Mouse (Mus musculus): ENCODE measurements around the gene Ssna1. TPM values are rescaled to one million over a fixed set of nuclear protein-coding genes. Genes with fewer than 3 reads are reported as not detected.

The Ssna1 gene
- polyA plus RNA-seq, 1 experiment from 2014 or later = 171 TPM

GRCm38 (mm10) chr2:25236614-25237013, 35.6 kb downstream of the Ssna1 start, which contains the start of gene Rnf224:
TSS of gene Rnf224 (minus strand) at chr2:25236787.
- H3K9me3 ChIP-seq = no peaks in the 10 kb centered on the region
- WGBS = 36% methylated on average over 8 of the region's 8 CpGs

GRCm38 (mm10) chr2:25234551-25235220, 37.6 kb downstream of the Ssna1 start:
- ATAC-seq (ENCODE audit: low FRiP score, low read depth) = no peak
- Histone ChIP-seq H3K4me1 (replicated peaks) (no peaks in the 10 kb centered on the region), H3K4me3 (no peak overlapping the region), H3K9ac (no peak overlapping the region), H3K4me2 (no peak overlapping the region), H3K27me3 (peaks cover 4% of the 10 kb centered on the region; the same call in 1 of the 2 replicates), H3K27ac (replicated peaks) (no peak overlapping the region), H3K9me3 (no peaks in the 10 kb centered on the region), H3K36me3 (no peaks in the 10 kb centered on the region)
- 73% methylated on average over 5 of the region's 5 CpGs for WGBS

More at GRCm38 (mm10) chr2:25236614-25237013, 35.6 kb downstream of the Ssna1 start, which contains the start of gene Rnf224:
- H3K4me2 ChIP-seq = no peak within 1 kb of the TSS
- no peak within 1 kb of the TSS for H3K4me3 ChIP-seq
- peaks cover 15% of the 10 kb centered on the region for H3K4me1 ChIP-seq (replicated peaks)
- peaks cover 4% of the 10 kb centered on the region; the same call in 1 of the 2 replicates for H3K27me3 ChIP-seq
- no peak within 1 kb of the TSS for H3K27ac ChIP-seq (replicated peaks)
- ATAC-seq (ENCODE audit: low FRiP score, low read depth) = no peak
- H3K36me3 ChIP-seq = no peaks in the 10 kb centered on the region
- no peak within 1 kb of the TSS for H3K9ac ChIP-seq

GRCm38 (mm10) chr2:25234050-25234449, 38.2 kb downstream of the Ssna1 start, which contains the start of gene Slc34a3:
TSS of gene Slc34a3 (minus strand) at chr2:25234364.
- WGBS = 99% methylated on average over 3 of the region's 3 CpGs

GRCm38 (mm10) chr2:25233421-25233820, 38.8 kb downstream of the Ssna1 start:
- Histone ChIP-seq H3K4me1 (replicated peaks) (peaks cover 6% of the 10 kb centered on the region; the same call in 1 of the 2 replicates), H3K9ac (no peak overlapping the region), H3K36me3 (no peaks in the 10 kb centered on the region), H3K27me3 (peaks cover 4% of the 10 kb centered on the region; the same call in 1 of the 2 replicates), H3K27ac (replicated peaks) (no peak overlapping the region), H3K9me3 (no peaks in the 10 kb centered on the region), H3K4me2 (no peak overlapping the region), H3K4me3 (no peak overlapping the region)
- no peak for ATAC-seq (ENCODE audit: low FRiP score, low read depth)
- WGBS = 79% methylated on average over 4 of the region's 4 CpGs

More at GRCm38 (mm10) chr2:25234050-25234449, 38.2 kb downstream of the Ssna1 start, which contains the start of gene Slc34a3:
- H3K9me3 ChIP-seq = no peaks in the 10 kb centered on the region
- no peak within 1 kb of the TSS for H3K4me3 ChIP-seq
- no peak within 1 kb of the TSS for H3K9ac ChIP-seq
- no peaks in the 10 kb centered on the region for H3K36me3 ChIP-seq
- no peaks in the 10 kb centered on the region for H3K4me1 ChIP-seq (replicated peaks)
- H3K27ac ChIP-seq (replicated peaks) = no peak within 1 kb of the TSS
- ATAC-seq (ENCODE audit: low FRiP score, low read depth) = no peak
- peaks cover 4% of the 10 kb centered on the region; the same call in 1 of the 2 replicates for H3K27me3 ChIP-seq
- no peak within 1 kb of the TSS for H3K4me2 ChIP-seq

GRCm38 (mm10) chr2:25231038-25231437, 41.2 kb downstream of the Ssna1 start:
- H3K27me3 ChIP-seq = no peaks in the 10 kb centered on the region
- H3K27ac ChIP-seq (replicated peaks) = no peak overlapping the region
- 57% methylated on average over 12 of the region's 12 CpGs for WGBS
- ATAC-seq (ENCODE audit: low FRiP score, low read depth) = no peak
- H3K36me3 ChIP-seq = no peaks in the 10 kb centered on the region
- no peak overlapping the region for H3K4me3 ChIP-seq
- H3K9me3 ChIP-seq = no peaks in the 10 kb centered on the region
- H3K4me2 ChIP-seq = no peak overlapping the region
- no peak overlapping the region for H3K9ac ChIP-seq
- peaks cover 7% of the 10 kb centered on the region; the same call in 1 of the 2 replicates for H3K4me1 ChIP-seq (replicated peaks)

- Histone ChIP-seq H3K4me3 (no peak overlapping the region), H3K36me3 (no peaks in the 10 kb centered on the region), H3K27ac (replicated peaks) (no peak overlapping the region), H3K9ac (no peak overlapping the region), H3K4me2 (no peak overlapping the region), H3K9me3 (no peaks in the 10 kb centered on the region), H3K4me1 (replicated peaks) (peaks cover 10% of the 10 kb centered on the region), H3K27me3 (no peaks in the 10 kb centered on the region)
- 89% methylated on average over 7 of the region's 7 CpGs for WGBS
- no peak for ATAC-seq (ENCODE audit: low FRiP score, low read depth)
Measured at GRCm38 (mm10) chr2:25230581-25230980, 41.7 kb downstream of the Ssna1 start.

GRCm38 (mm10) chr2:25229582-25229981, 42.7 kb downstream of the Ssna1 start:
- H3K4me1 ChIP-seq (replicated peaks) = peaks cover 13% of the 10 kb centered on the region
- H3K4me3 ChIP-seq = no peak overlapping the region
- no peaks in the 10 kb centered on the region for H3K36me3 ChIP-seq
- no peak for ATAC-seq (ENCODE audit: low FRiP score, low read depth)
- 88% methylated on average over 5 of the region's 5 CpGs for WGBS
- no peak overlapping the region for H3K9ac ChIP-seq
- H3K27ac ChIP-seq (replicated peaks) = no peak overlapping the region
- no peaks in the 10 kb centered on the region for H3K9me3 ChIP-seq
- H3K27me3 ChIP-seq = no peaks in the 10 kb centered on the region
- H3K4me2 ChIP-seq = no peak overlapping the region

GRCm38 (mm10) chr2:25228995-25229530, 43.2 kb downstream of the Ssna1 start:
- Histone ChIP-seq H3K9me3 (no peaks in the 10 kb centered on the region), H3K4me3 (no peak overlapping the region), H3K9ac (no peak overlapping the region), H3K27me3 (no peaks in the 10 kb centered on the region), H3K27ac (replicated peaks) (0 out of 2 replicates have a peak overlapping the region, but pooled peaks have one; percentile 68), H3K4me1 (replicated peaks) (peaks cover 13% of the 10 kb centered on the region), H3K36me3 (no peaks in the 10 kb centered on the region), H3K4me2 (peak overlapping the region; percentile 38)
- no peak for ATAC-seq (ENCODE audit: low FRiP score, low read depth)
- 67% methylated on average over 6 of the region's 6 CpGs for whole genome bisulfite sequencing

- no peaks in the 10 kb centered on the region for H3K27me3 ChIP-seq
- peak overlapping the region; percentile 38 for H3K4me2 ChIP-seq
- peak overlapping the region; percentile 68 for H3K27ac ChIP-seq (replicated peaks)
- peaks cover 18% of the 10 kb centered on the region for H3K4me1 ChIP-seq (replicated peaks)
- WGBS = 2% methylated on average over 7 of the region's 7 CpGs
- no peaks in the 10 kb centered on the region for H3K36me3 ChIP-seq
- no peak overlapping the region for H3K9ac ChIP-seq
- no peaks in the 10 kb centered on the region for H3K9me3 ChIP-seq
- peak overlapping the region; percentile 20; the same call in 1 of the 2 replicates for H3K4me3 ChIP-seq
- ATAC-seq (ENCODE audit: low FRiP score, low read depth) = no peak
Measured at GRCm38 (mm10) chr2:25228431-25228889, 43.8 kb downstream of the Ssna1 start.

- no peak for ATAC-seq (ENCODE audit: low FRiP score, low read depth)
- WGBS = 90% methylated on average over 4 of the region's 4 CpGs
Measured at GRCm38 (mm10) chr2:25227406-25227805, 44.8 kb downstream of the Ssna1 start.

GRCm38 (mm10) chr2:25226864-25227263, 45.4 kb downstream of the Ssna1 start:
- Histone ChIP-seq H3K27ac (replicated peaks) (no peak overlapping the region), H3K9ac (no peak overlapping the region), H3K4me2 (no peak overlapping the region), H3K4me1 (replicated peaks) (peaks cover 24% of the 10 kb centered on the region), H3K27me3 (no peaks in the 10 kb centered on the region), H3K4me3 (no peak overlapping the region), H3K36me3 (peaks cover 2% of the 10 kb centered on the region), H3K9me3 (no peaks in the 10 kb centered on the region)
- no peak for ATAC-seq (ENCODE audit: low FRiP score, low read depth)
- 75% methylated on average over 5 of the region's 5 CpGs for WGBS

More at GRCm38 (mm10) chr2:25227406-25227805, 44.8 kb downstream of the Ssna1 start:
- H3K36me3 ChIP-seq = no peaks in the 10 kb centered on the region
- H3K27ac ChIP-seq (replicated peaks) = no peak overlapping the region
- no peak overlapping the region for H3K9ac ChIP-seq
- H3K9me3 ChIP-seq = no peaks in the 10 kb centered on the region
- no peak overlapping the region for H3K4me3 ChIP-seq
- H3K27me3 ChIP-seq = no peaks in the 10 kb centered on the region
- no peak overlapping the region for H3K4me2 ChIP-seq
- H3K4me1 ChIP-seq (replicated peaks) = peaks cover 24% of the 10 kb centered on the region

GRCm38 (mm10) chr2:25225811-25226379, 46.3 kb downstream of the Ssna1 start:
- H3K9me3 ChIP-seq = no peaks in the 10 kb centered on the region
- 0 out of 2 replicates have a peak overlapping the region, but pooled peaks have one; percentile 72 for H3K4me3 ChIP-seq
- ATAC-seq (ENCODE audit: low FRiP score, low read depth) = no peak
- H3K4me2 ChIP-seq = peak overlapping the region; percentile 54
- peaks cover 5% of the 10 kb centered on the region for H3K36me3 ChIP-seq
- peaks cover 24% of the 10 kb centered on the region for H3K4me1 ChIP-seq (replicated peaks)
- no peaks in the 10 kb centered on the region for H3K27me3 ChIP-seq
- 72% methylated on average over 8 of the region's 8 CpGs for WGBS
- H3K9ac ChIP-seq = no peak overlapping the region
- H3K27ac ChIP-seq (replicated peaks) = peak overlapping the region; percentile 99
